Mouse (Mus musculus) lung, postnatal 0 days (tissue): Measurements from ENCODE around the gene Soat1. TPM values are rescaled to one million over a fixed set of nuclear protein-coding genes. Genes with fewer than 3 reads are reported as not detected.

Experiments used
- ATAC-seq: fragments of 200-750 bp; cut with Nextera tagmentation; 2 replicates; pipeline ENCODE4 v1.8.0; 2017; ENCODE audit warnings: moderate library complexity
- DNase-seq: peaks from one replicate; pipeline ENCODE4 v3.0.0-alpha.2; 2016; ENCODE audit warnings: low spot score
- H3K27ac ChIP-seq: fragments of 300-500 bp; sonication (generic); 2 replicates; pipeline ENCODE4 v1.5.1; 2014; ENCODE audit warnings: antibody characterized with exemption, mild to moderate bottlenecking, low read length, mixed read lengths
- H3K27me3 ChIP-seq: fragments of 300-500 bp; sonication (generic); replicated peaks from 2 replicates; pipeline ENCODE4 v1.6.1; 2014; ENCODE audit warnings: low read length, mixed read lengths; ENCODE audit not compliant: insufficient read depth
- H3K36me3 ChIP-seq: fragments of 300-500 bp; sonication (generic); 2 replicates; pipeline ENCODE4 v1.6.1; 2014; ENCODE audit warnings: low read length, mixed read lengths; ENCODE audit not compliant: insufficient read depth
- H3K4me1 ChIP-seq: fragments of 300-500 bp; sonication (generic); 2 replicates; pipeline ENCODE4 v1.6.1; 2014; ENCODE audit warnings: antibody characterized with exemption, low read depth, low read length, mixed read lengths; ENCODE audit not compliant: insufficient read depth
- H3K4me2 ChIP-seq: fragments of 300-500 bp; sonication (generic); replicated peaks from 2 replicates; pipeline ENCODE4 v1.6.1; 2014; ENCODE audit warnings: low read depth, mild to moderate bottlenecking, low read length, moderate library complexity, mixed read lengths
- H3K4me3 ChIP-seq: fragments of 300-500 bp; sonication (generic); 2 replicates; pipeline ENCODE4 v1.5.1; 2014; ENCODE audit warnings: low read depth, low read length
- H3K9ac ChIP-seq: fragments of 300-500 bp; sonication (generic); replicated peaks from 2 replicates; pipeline ENCODE4 v1.6.1; 2014; ENCODE audit warnings: low read depth, mild to moderate bottlenecking
- H3K9me3 ChIP-seq: fragments of 300-500 bp; sonication (generic); 2 replicates; pipeline ENCODE4 v1.6.1; 2016; ENCODE audit warnings: low read length, mixed read lengths
- CTCF ChIP-seq: IDR thresholded peaks from 2 replicates; pipeline ENCODE4 v1.5.1; 2016; ENCODE audit warnings: antibody characterized with exemption, mild to moderate bottlenecking
- EP300 ChIP-seq: IDR thresholded peaks from 2 replicates; pipeline ENCODE4 v1.6.1; 2016; ENCODE audit warnings: antibody characterized with exemption, mild to moderate bottlenecking, control low read depth
- WGBS: fragments of 180-500 bp; shearing (Covaris S2); extraction: QIAGEN DNeasy Blood & Tissue Kit; methylation state at CpG from one replicate; pipeline ENCODE4 v1.1.7; 2014; 5-methylcytosine and 5-hydroxymethylcytosine counted together
- polyA plus RNA-seq: library from polyadenylated mRNA; unstranded; fragments of >200 nt; fragmentation: Nextera tagmentation; extraction: Ambion mirVana; gene quantifications from 2 replicates; pipeline ENCODE4 v1.2.1, GENCODE M21; 2015

Soat1 gene
- polyA plus RNA-seq, 1 experiment from 2014 or later = 110 TPM

DNA sequence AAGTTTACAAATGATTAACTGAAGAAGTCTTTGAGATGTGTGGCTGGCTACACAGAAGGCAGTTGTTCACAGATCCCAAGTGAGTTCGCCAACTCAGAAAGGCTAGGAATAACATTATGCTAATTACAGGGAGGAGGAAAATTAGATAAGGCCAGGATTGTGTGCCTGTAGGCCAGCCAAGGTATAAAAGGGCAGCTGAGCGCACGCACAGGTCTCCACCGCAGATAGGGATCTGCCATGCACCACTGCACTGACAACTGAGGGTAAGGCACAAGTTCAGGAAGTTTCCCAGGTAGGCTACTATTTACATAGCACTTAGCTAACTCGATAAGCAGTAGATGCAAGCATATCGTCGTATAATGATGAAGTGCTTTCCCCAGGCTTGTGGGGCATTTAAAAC, 3.6 kb downstream of the Soat1 start:
- H3K36me3 ChIP-seq = no peaks in the 10 kb centered on the region
- H3K27ac ChIP-seq = peak overlapping the region; percentile 60
- ATAC-seq = peak; percentile 31
- TF ChIP-seq CTCF (no peak), EP300 (no peak; the same call in 1 of the 2 replicates)
- no peaks in the 10 kb centered on the region for H3K27me3 ChIP-seq
- DNase-seq = no peak
- H3K4me2 ChIP-seq = peak overlapping the region; percentile 6
- no peak overlapping the region for H3K4me3 ChIP-seq
- WGBS = 37% methylated on average over 7 of the region's 7 CpGs
- no peaks in the 10 kb centered on the region for H3K9me3 ChIP-seq
- H3K4me1 ChIP-seq = no peaks in the 10 kb centered on the region
- H3K9ac ChIP-seq = no peak overlapping the region

DNA sequence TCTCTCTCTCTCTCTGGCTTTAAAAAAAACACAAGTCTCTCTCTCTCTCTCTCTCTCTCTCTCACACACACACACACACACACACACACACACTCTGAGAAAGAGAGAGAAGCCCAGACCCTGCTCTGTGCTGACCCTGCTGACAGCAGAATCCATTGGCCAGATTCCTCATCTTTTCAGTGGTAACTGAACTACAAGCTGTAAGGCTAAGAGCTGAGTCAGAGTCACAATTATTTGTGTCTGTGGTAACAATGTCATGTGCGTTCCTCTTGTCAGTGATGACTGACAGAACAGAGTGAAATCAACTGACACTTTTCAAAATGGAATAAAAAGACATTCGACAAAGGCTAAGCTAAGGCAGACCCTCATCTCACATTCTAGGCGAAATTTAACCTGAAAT, 5.6 kb downstream of the Soat1 start:
- no peaks in the 10 kb centered on the region for H3K36me3 ChIP-seq
- DNase-seq (no peak), ATAC-seq (no peak)
- no peaks in the 10 kb centered on the region for H3K9me3 ChIP-seq
- no peak overlapping the region for H3K4me2 ChIP-seq
- TF ChIP-seq CTCF (no peak), EP300 (no peak)
- no peaks in the 10 kb centered on the region for H3K27me3 ChIP-seq
- 73% methylated on average over 3 of the region's 3 CpGs for WGBS
- 0 out of 2 replicates have a peak overlapping the region, but pooled peaks have one; percentile 52 for H3K27ac ChIP-seq
- H3K4me3 ChIP-seq = no peak overlapping the region
- H3K9ac ChIP-seq = no peak overlapping the region
- no peaks in the 10 kb centered on the region for H3K4me1 ChIP-seq

DNA sequence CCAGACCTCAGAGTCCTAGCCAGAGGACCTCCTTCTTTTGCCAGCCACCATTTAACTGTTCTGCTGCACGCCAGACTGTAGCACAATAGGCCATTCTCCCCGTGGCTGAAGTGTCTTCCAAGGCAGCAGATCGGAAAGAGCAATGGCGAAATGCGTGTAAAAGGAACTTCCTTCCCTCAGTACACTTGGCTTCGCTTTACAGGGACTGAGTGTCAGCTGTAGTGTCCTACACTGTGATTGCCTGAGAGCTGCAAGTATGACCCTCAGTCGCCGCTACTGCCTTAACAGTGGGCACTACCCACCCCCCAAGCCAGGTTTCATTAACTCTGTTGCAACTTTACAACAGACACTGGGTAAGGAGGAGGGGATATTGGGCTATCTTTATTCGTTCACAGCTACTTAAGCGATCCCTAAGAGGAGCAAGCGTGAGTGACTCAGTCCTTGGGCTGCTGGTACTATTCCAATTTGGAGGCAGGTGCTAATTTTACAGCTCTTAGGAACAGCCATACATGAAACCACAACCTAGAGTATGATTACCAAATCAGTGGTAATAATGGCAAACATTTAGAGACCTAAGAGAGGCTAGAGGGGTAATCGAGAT, 6.4 kb downstream of the Soat1 start:
- Histone ChIP-seq H3K9me3 (no peaks in the 10 kb centered on the region), H3K36me3 (no peaks in the 10 kb centered on the region), H3K4me2 (0 out of 2 replicates have a peak overlapping the region, but pooled peaks have one; percentile 17), H3K27ac (peak overlapping the region; percentile 52; the same call in 1 of the 2 replicates), H3K4me3 (no peak overlapping the region), H3K4me1 (no peaks in the 10 kb centered on the region), H3K27me3 (no peaks in the 10 kb centered on the region), H3K9ac (no peak overlapping the region)
- WGBS = 57% methylated on average over 12 of the region's 12 CpGs
- TF ChIP-seq CTCF = no peak
- no peak for TF ChIP-seq EP300
- DNase-seq (peak; percentile 61), ATAC-seq (peak; percentile 35)

DNA sequence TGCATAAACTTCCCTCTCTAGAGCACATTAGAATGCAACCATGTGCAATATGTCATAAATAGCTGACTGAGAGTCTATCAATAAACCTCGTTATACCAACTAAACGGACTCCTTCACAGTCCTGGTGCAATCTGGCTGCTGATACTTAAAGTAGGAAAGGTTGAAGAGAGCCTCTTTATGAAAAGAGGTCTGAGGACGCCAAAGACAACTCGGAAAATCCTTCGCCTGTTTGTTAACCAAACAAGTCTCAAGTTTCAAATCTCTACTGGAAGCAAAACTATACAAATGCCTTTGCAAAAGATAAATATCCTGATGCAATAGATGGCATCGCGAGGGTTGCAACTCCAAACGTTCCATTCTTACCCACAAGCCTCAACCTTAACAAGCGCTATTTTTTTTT, 9.2 kb downstream of the Soat1 start:
- Histone ChIP-seq H3K9ac (no peak overlapping the region), H3K27ac (peak overlapping the region; percentile 35; the same call in 1 of the 2 replicates), H3K9me3 (no peaks in the 10 kb centered on the region), H3K27me3 (no peaks in the 10 kb centered on the region), H3K4me3 (no peak overlapping the region), H3K36me3 (no peaks in the 10 kb centered on the region), H3K4me2 (no peak overlapping the region), H3K4me1 (no peaks in the 10 kb centered on the region)
- DNase-seq = peak; percentile 69
- WGBS = 50% methylated on average over 9 of the region's 9 CpGs
- 0 out of 2 replicates have a peak, but pooled peaks have one; percentile 11 for TF ChIP-seq EP300
- no peak for TF ChIP-seq CTCF
- ATAC-seq = peak; percentile 37

DNA sequence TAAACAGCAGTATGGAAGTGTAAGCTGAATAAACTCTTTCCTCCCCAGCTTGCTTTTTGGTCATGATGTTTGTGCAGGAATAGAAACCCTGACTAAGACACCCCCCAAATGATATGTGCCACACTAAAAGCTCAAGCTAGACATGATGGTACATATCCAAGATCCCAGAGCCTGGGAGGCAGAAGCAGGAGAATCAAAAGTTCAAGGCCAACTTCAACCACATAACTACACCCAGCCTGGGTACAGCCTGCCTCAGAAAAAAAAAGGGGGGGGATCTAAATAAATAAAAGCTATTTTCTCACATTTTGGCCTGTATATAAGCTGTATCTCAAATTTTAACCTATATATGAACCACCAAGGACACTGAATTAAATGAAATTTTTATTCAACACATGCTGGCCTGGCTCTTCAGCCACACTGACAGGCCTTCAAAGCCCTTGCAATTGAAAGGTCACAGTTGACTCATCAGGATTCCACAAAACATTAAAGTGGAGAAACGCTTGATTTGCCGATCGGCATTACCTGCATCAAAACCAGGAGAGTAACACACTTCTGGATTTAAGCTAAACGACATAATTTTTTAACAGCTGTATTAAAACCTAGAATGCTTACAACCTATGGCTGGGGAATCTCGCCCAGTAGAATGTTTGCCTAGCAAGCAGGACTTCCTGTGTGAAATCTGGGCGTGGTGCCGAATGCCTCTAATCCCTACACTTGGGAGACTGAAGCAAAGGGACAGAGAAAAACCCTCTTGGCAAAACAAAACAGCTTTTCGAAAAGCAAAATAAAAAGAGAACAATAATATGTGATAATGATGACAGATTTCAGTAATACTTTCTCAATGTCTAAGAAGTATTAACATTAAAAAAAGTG, 9.9 kb downstream of the Soat1 start:
- WGBS = 62% methylated on average over 8 of the region's 8 CpGs
- Histone ChIP-seq H3K9me3 (no peaks in the 10 kb centered on the region), H3K27ac (peak overlapping the region; percentile 35; the same call in 1 of the 2 replicates), H3K9ac (no peak overlapping the region), H3K4me2 (no peak overlapping the region), H3K27me3 (no peaks in the 10 kb centered on the region), H3K4me3 (no peak overlapping the region), H3K36me3 (no peaks in the 10 kb centered on the region), H3K4me1 (no peaks in the 10 kb centered on the region)
- DNase-seq = peak; percentile 64
- no peak for ATAC-seq
- TF ChIP-seq CTCF (no peak), EP300 (no peak)

DNA sequence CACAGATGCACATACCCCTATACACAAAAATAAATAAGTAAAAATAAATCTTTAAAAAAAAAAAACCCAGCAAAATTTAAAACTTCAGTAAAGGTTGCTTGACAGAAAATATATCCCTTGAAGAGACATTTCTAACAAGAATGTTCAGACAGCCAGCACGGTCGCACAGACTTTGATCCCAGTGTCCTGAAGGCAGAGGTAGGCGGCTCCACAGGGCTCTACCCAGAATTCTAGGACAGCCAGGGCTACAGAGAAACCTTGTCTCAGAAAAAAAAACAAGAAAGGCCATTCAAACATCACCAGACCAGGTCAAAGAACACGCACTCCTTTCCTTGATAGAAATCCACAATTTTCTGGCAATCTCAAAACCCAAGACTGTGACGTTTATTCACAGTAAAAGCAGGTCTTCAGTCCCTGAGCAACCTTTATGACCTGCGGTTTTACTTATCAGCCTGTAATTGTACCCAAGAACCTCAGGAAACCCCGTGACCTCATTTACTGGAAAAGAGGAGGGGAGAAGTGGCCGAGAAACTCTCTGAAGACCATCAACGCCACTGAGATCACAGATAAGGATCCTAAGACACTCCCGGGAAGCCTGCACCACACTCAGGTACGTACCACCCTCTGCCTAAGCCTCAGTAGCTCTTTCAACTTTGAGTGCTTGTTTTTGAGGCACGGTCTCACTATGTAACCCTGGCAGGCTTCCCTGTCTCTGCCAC, 11.7 kb downstream of the Soat1 start:
- TF ChIP-seq CTCF (no peak), EP300 (peak; percentile 63)
- 53% methylated on average over 12 of the region's 12 CpGs for WGBS
- peak; percentile 47 for ATAC-seq
- H3K4me1 ChIP-seq = no peaks in the 10 kb centered on the region
- H3K27me3 ChIP-seq = no peaks in the 10 kb centered on the region
- peak; percentile 51 for DNase-seq
- H3K27ac ChIP-seq = peak overlapping the region; percentile 47
- H3K9ac ChIP-seq = no peak overlapping the region
- H3K4me2 ChIP-seq = no peak overlapping the region
- H3K4me3 ChIP-seq = no peak overlapping the region
- no peaks in the 10 kb centered on the region for H3K36me3 ChIP-seq
- no peaks in the 10 kb centered on the region for H3K9me3 ChIP-seq
